Mouse (Mus musculus) adrenal gland, postnatal 25 days (tissue): Measurements from ENCODE around the gene Pkp2. TPM values are rescaled to one million over a fixed set of nuclear protein-coding genes. Genes with fewer than 3 reads are reported as not detected.
"Not testable (repeated sequence)": the region's sequence is repeated elsewhere in the genome, so short reads cannot be mapped to it uniquely, and the experiment has no call there.

ENCODE experiments used
- DNase-seq: peaks from one replicate; pipeline ENCODE4 v3.0.0; 2021; ENCODE audit warnings: mixed read lengths
- long read RNA-seq: library from polyadenylated mRNA; stranded (forward); transcript quantifications from one replicate; pipeline ENCODE4 v2.0.0, GENCODE M21; 2021
- total RNA-seq: library from RNA; stranded (reverse); gene quantifications from 2 replicates; pipeline ENCODE4 v1.2.3, GENCODE M21; 2021

The Pkp2 gene
- 2.0 and 2.2 TPM in 2 replicates for total RNA-seq
- long read RNA-seq, transcript Pkp2-201 (13 exons, 2,918 nt) = major isoform, 27 of 29 reads
- long read RNA-seq, partial matches to known transcripts = 2 of 29 reads
- long read RNA-seq, other reads (novel, unspliced or antisense) = 0 of 29 reads

GRCm38 (mm10) chr16:16213079-16213760 lies at the start of gene Pkp2:
TSS of gene Pkp2 (plus strand) at chr16:16213318.
- DNase-seq = peak; percentile 71

GRCm38 (mm10) chr16:16197374-16197773 lies 15.7 kb upstream of the Pkp2 start:
- no peak for DNase-seq

- peak; percentile 32 for DNase-seq
These were observed 11.1 kb upstream of the Pkp2 start for GRCm38 (mm10) chr16:16201991-16202390.

- DNase-seq = no peak
These were observed 8.5 kb upstream of the Pkp2 start for GRCm38 (mm10) chr16:16204648-16205047.

- DNase-seq = no peak
These were observed 417 bp upstream of the Pkp2 start for GRCm38 (mm10) chr16:16212723-16213078.

- no peak for DNase-seq
These were observed 715 bp downstream of the Pkp2 start for GRCm38 (mm10) chr16:16213761-16214305.

- DNase-seq = no peak
These were observed 2.7 kb downstream of the Pkp2 start for GRCm38 (mm10) chr16:16215645-16216387.

- DNase-seq = no peak
These were observed 3.8 kb downstream of the Pkp2 start for GRCm38 (mm10) chr16:16216934-16217333.

- no peak for DNase-seq
These were observed 6.7 kb downstream of the Pkp2 start for GRCm38 (mm10) chr16:16219835-16220234.

- DNase-seq = no peak
These were observed 9.5 kb downstream of the Pkp2 start for GRCm38 (mm10) chr16:16222651-16223050.

- DNase-seq = peak; percentile 25
These were observed 11.4 kb downstream of the Pkp2 start for GRCm38 (mm10) chr16:16224506-16224924.

- DNase-seq = no peak
These were observed 12.7 kb downstream of the Pkp2 start for GRCm38 (mm10) chr16:16225828-16226227.

GRCm38 (mm10) chr16:16230439-16230838 lies 17.3 kb downstream of the Pkp2 start:
- DNase-seq = no peak

- no peak for DNase-seq
These were observed 20.8 kb downstream of the Pkp2 start for GRCm38 (mm10) chr16:16233919-16234318.

GRCm38 (mm10) chr16:16236681-16237080 lies 23.6 kb downstream of the Pkp2 start:
- DNase-seq = not testable (repeated sequence)

- DNase-seq = no peak
These were observed 25.2 kb downstream of the Pkp2 start for GRCm38 (mm10) chr16:16238356-16238755.

GRCm38 (mm10) chr16:16244711-16245110 lies 31.6 kb downstream of the Pkp2 start:
- no peak for DNase-seq

- no peak for DNase-seq
These were observed 37.4 kb downstream of the Pkp2 start for GRCm38 (mm10) chr16:16250470-16250869.

- DNase-seq = no peak
These were observed 40.4 kb downstream of the Pkp2 start for GRCm38 (mm10) chr16:16253326-16254074.

GRCm38 (mm10) chr16:16255217-16255616 lies 42.1 kb downstream of the Pkp2 start:
- DNase-seq = no peak

- DNase-seq = no peak
These were observed 42.8 kb downstream of the Pkp2 start for GRCm38 (mm10) chr16:16255874-16256273.

- DNase-seq = no peak
These were observed 43.6 kb downstream of the Pkp2 start for GRCm38 (mm10) chr16:16256672-16257071.
